Mouse (Mus musculus) heart, embryonic 13.5 days (tissue): ENCODE results near the gene Scn3a. TPM values are rescaled to one million over a fixed set of nuclear protein-coding genes. Genes with fewer than 3 reads are reported as not detected.

ENCODE experiments used
- ATAC-seq: fragments of 200-750 bp; cut with Nextera tagmentation; 2 replicates; pipeline ENCODE4 v1.8.0; 2017; ENCODE audit warnings: moderate TSS enrichment; ENCODE audit not compliant: insufficient number of reproducible peaks, low FRiP score, low TSS enrichment; ENCODE audit errors: extremely low read depth
- H3K27ac ChIP-seq: fragments of 300-500 bp; sonication (generic); replicated peaks from 2 replicates; pipeline ENCODE4 v1.5.1; 2015; ENCODE audit warnings: moderate library complexity, mild to moderate bottlenecking, inconsistent platforms
- H3K27me3 ChIP-seq: fragments of 300-500 bp; sonication (generic); replicated peaks from 2 replicates; pipeline ENCODE4 v1.6.1; 2015; ENCODE audit warnings: mild to moderate bottlenecking, inconsistent platforms
- H3K36me3 ChIP-seq: fragments of 300-500 bp; sonication (generic); 2 replicates; pipeline ENCODE4 v1.6.1; 2015; ENCODE audit warnings: mild to moderate bottlenecking, inconsistent platforms
- H3K4me1 ChIP-seq: fragments of 300-500 bp; sonication (generic); 2 replicates; pipeline ENCODE4 v1.6.1; 2015; ENCODE audit warnings: inconsistent platforms
- H3K4me2 ChIP-seq: fragments of 300-500 bp; sonication (generic); 2 replicates; pipeline ENCODE4 v1.6.1; 2015; ENCODE audit warnings: inconsistent platforms, mild to moderate bottlenecking, moderate library complexity
- H3K4me3 ChIP-seq: fragments of 300-500 bp; sonication (generic); 2 replicates; pipeline ENCODE4 v1.5.1; 2015; ENCODE audit warnings: moderate library complexity, mild to moderate bottlenecking, inconsistent platforms
- H3K9ac ChIP-seq: fragments of 300-500 bp; sonication (generic); 2 replicates; pipeline ENCODE4 v1.6.1; 2015; ENCODE audit warnings: inconsistent platforms, mild to moderate bottlenecking, moderate library complexity
- H3K9me3 ChIP-seq: fragments of 300-500 bp; sonication (generic); 2 replicates; pipeline ENCODE4 v1.6.1; 2016; ENCODE audit warnings: inconsistent platforms
- WGBS: fragments of 180-500 bp; shearing (Covaris S2); methylation state at CpG from one replicate; pipeline ENCODE4 v1.1.7; 2015; ENCODE audit warnings: mixed read lengths; 5-methylcytosine and 5-hydroxymethylcytosine counted together
- polyA plus RNA-seq: library from polyadenylated mRNA; unstranded; fragments of >200 nt; fragmentation: Nextera tagmentation; extraction: Ambion mirVana; gene quantifications from 2 replicates; pipeline ENCODE4 v1.2.1, GENCODE M21; 2015

Gene Scn3a
- polyA plus RNA-seq, 1 experiment from 2014 or later = 0.80 TPM

- Histone ChIP-seq H3K27ac (no peak overlapping the region), H3K9ac (no peak overlapping the region), H3K27me3 (no peaks in the 10 kb centered on the region), H3K4me2 (no peak overlapping the region), H3K4me1 (no peaks in the 10 kb centered on the region), H3K36me3 (no peaks in the 10 kb centered on the region), H3K4me3 (no peak overlapping the region), H3K9me3 (no peaks in the 10 kb centered on the region)
- 92% methylated on average over 3 of the region's 3 CpGs for WGBS
- ATAC-seq = no peak
Observed at GRCm38 (mm10) chr2:65550564-65550963, 16.9 kb downstream of the Scn3a start.

- Histone ChIP-seq H3K4me1 (no peaks in the 10 kb centered on the region), H3K27ac (no peak overlapping the region), H3K27me3 (no peaks in the 10 kb centered on the region), H3K4me3 (no peak overlapping the region), H3K9ac (no peak overlapping the region), H3K36me3 (no peaks in the 10 kb centered on the region), H3K4me2 (no peak overlapping the region), H3K9me3 (no peaks in the 10 kb centered on the region)
- WGBS = 83% methylated on average over 6 of the region's 6 CpGs
- ATAC-seq = no peak
Observed at GRCm38 (mm10) chr2:65548665-65549064, 18.8 kb downstream of the Scn3a start.

GRCm38 (mm10) chr2:65547341-65547740 is 20.1 kb downstream of the Scn3a start:
- Histone ChIP-seq H3K27ac (no peak overlapping the region), H3K4me1 (no peaks in the 10 kb centered on the region; the same call in 1 of the 2 replicates), H3K9ac (no peak overlapping the region), H3K4me2 (no peak overlapping the region), H3K9me3 (no peaks in the 10 kb centered on the region), H3K4me3 (no peak overlapping the region), H3K36me3 (no peaks in the 10 kb centered on the region), H3K27me3 (no peaks in the 10 kb centered on the region)
- ATAC-seq = no peak
- WGBS = 67% methylated on average over 4 of the region's 4 CpGs

- H3K9ac ChIP-seq = no peak overlapping the region
- H3K4me3 ChIP-seq = no peak overlapping the region
- no peak overlapping the region for H3K27ac ChIP-seq
- no peak for ATAC-seq
- no peak overlapping the region for H3K4me2 ChIP-seq
- no peaks in the 10 kb centered on the region for H3K9me3 ChIP-seq
- no peaks in the 10 kb centered on the region for H3K27me3 ChIP-seq
- H3K36me3 ChIP-seq = no peaks in the 10 kb centered on the region
- H3K4me1 ChIP-seq = peaks cover 16% of the 10 kb centered on the region
- 67% methylated on average over 10 of the region's 10 CpGs for WGBS
Observed at GRCm38 (mm10) chr2:65542906-65543592, 24.4 kb downstream of the Scn3a start.

- Histone ChIP-seq H3K27me3 (no peaks in the 10 kb centered on the region), H3K9ac (no peak overlapping the region), H3K4me2 (no peak overlapping the region), H3K4me1 (peaks cover 22% of the 10 kb centered on the region), H3K36me3 (no peaks in the 10 kb centered on the region), H3K27ac (no peak overlapping the region), H3K9me3 (no peaks in the 10 kb centered on the region), H3K4me3 (no peak overlapping the region)
- 24% methylated on average over 1 of the region's 1 CpGs for WGBS
- ATAC-seq = no peak
Observed at GRCm38 (mm10) chr2:65541781-65542180, 25.6 kb downstream of the Scn3a start.

- no peaks in the 10 kb centered on the region for H3K9me3 ChIP-seq
- no peaks in the 10 kb centered on the region for H3K27me3 ChIP-seq
- WGBS = 62% methylated on average over 5 of the region's 5 CpGs
Observed at GRCm38 (mm10) chr2:65538436-65538835, 29.0 kb downstream of the Scn3a start.

GRCm38 (mm10) chr2:65532127-65532854 is 35.1 kb downstream of the Scn3a start:
- ATAC-seq = no peak
- WGBS = 73% methylated on average over 10 of the region's 10 CpGs

More at GRCm38 (mm10) chr2:65538436-65538835, 29.0 kb downstream of the Scn3a start:
- no peak overlapping the region for H3K27ac ChIP-seq
- H3K9ac ChIP-seq = no peak overlapping the region
- H3K4me1 ChIP-seq = peaks cover 22% of the 10 kb centered on the region
- H3K4me3 ChIP-seq = no peak overlapping the region
- H3K36me3 ChIP-seq = no peaks in the 10 kb centered on the region
- ATAC-seq = no peak
- peak overlapping the region; percentile 37; the same call in 1 of the 2 replicates for H3K4me2 ChIP-seq

GRCm38 (mm10) chr2:65529148-65529547 is 38.3 kb downstream of the Scn3a start:
- whole genome bisulfite sequencing = 60% methylated on average over 5 of the region's 5 CpGs
- Histone ChIP-seq H3K9ac (no peak overlapping the region), H3K4me3 (no peak overlapping the region)

More at GRCm38 (mm10) chr2:65532127-65532854, 35.1 kb downstream of the Scn3a start:
- no peak overlapping the region for H3K4me3 ChIP-seq
- no peak overlapping the region for H3K9ac ChIP-seq
- no peak overlapping the region for H3K4me2 ChIP-seq
- no peaks in the 10 kb centered on the region for H3K36me3 ChIP-seq
- H3K27me3 ChIP-seq = no peaks in the 10 kb centered on the region
- H3K9me3 ChIP-seq = no peaks in the 10 kb centered on the region
- no peaks in the 10 kb centered on the region for H3K4me1 ChIP-seq
- H3K27ac ChIP-seq = no peak overlapping the region

GRCm38 (mm10) chr2:65516703-65517102 is 50.7 kb downstream of the Scn3a start:
- H3K27ac ChIP-seq = no peak overlapping the region
- H3K9ac ChIP-seq = no peak overlapping the region
- WGBS = 30% methylated on average over 6 of the region's 6 CpGs
- H3K9me3 ChIP-seq = no peaks in the 10 kb centered on the region
- H3K27me3 ChIP-seq = no peaks in the 10 kb centered on the region
- no peaks in the 10 kb centered on the region for H3K36me3 ChIP-seq
- ATAC-seq = no peak
- no peak overlapping the region for H3K4me2 ChIP-seq
- H3K4me1 ChIP-seq = 0 out of 2 replicates have a peak, but pooled peaks cover 4% of the 10 kb centered on the region
- no peak overlapping the region for H3K4me3 ChIP-seq

More at GRCm38 (mm10) chr2:65529148-65529547, 38.3 kb downstream of the Scn3a start:
- no peak overlapping the region for H3K27ac ChIP-seq
- no peaks in the 10 kb centered on the region for H3K36me3 ChIP-seq
- no peak overlapping the region for H3K4me2 ChIP-seq
- H3K9me3 ChIP-seq = no peaks in the 10 kb centered on the region
- H3K27me3 ChIP-seq = no peaks in the 10 kb centered on the region
- ATAC-seq = no peak
- H3K4me1 ChIP-seq = no peaks in the 10 kb centered on the region

- Histone ChIP-seq H3K27me3 (no peaks in the 10 kb centered on the region), H3K36me3 (no peaks in the 10 kb centered on the region), H3K9ac (no peak overlapping the region), H3K27ac (no peak overlapping the region), H3K4me2 (no peak overlapping the region), H3K4me3 (no peak overlapping the region), H3K9me3 (no peaks in the 10 kb centered on the region), H3K4me1 (no peaks in the 10 kb centered on the region)
- ATAC-seq = no peak
- 68% methylated on average over 12 of the region's 12 CpGs for WGBS
Observed at GRCm38 (mm10) chr2:65508217-65508616, 59.2 kb downstream of the Scn3a start.

- no peaks in the 10 kb centered on the region for H3K36me3 ChIP-seq
- H3K27ac ChIP-seq = no peak overlapping the region
- H3K9ac ChIP-seq = no peak overlapping the region
- no peaks in the 10 kb centered on the region for H3K27me3 ChIP-seq
- ATAC-seq = no peak
- 66% methylated on average over 9 of the region's 9 CpGs for WGBS
- no peak overlapping the region for H3K4me3 ChIP-seq
- no peak overlapping the region for H3K4me2 ChIP-seq
- H3K4me1 ChIP-seq = no peaks in the 10 kb centered on the region
- H3K9me3 ChIP-seq = no peaks in the 10 kb centered on the region
Observed at GRCm38 (mm10) chr2:65490450-65490849, 77.0 kb downstream of the Scn3a start.
